Mouse (Mus musculus): ENCODE measurements at regions not wholly inside any gene's neighbourhood (a gene's known extent, or its start where the extent isn't known, plus 50 kb on each side); places are given as distances from the start of the nearest gene placed in this dataset.
A peak's percentile ranks its signal among the peaks of the same experiment; 100 is the strongest.

DNA sequence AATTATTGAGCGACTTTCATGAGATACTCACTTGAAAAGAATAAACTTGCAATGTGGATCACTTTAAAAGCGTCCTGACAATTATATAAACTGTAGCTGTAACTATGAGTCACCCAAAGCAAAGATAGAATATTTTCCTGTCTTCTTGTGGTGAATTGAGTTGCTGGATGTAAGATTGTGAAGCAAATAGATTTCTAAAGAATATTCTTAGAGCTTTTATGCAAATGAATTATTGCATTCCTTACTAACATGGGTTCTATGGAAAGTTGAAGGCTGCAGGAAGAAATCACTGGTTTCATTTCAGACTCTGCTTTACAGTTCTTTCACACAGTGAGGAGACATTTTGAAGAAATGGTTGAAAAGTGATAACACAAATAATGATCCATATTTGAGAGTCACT, 656.8 kb downstream of the Htr1a start:
- no peaks in the 10 kb centered on the region for H3K9me3 ChIP-seq (ENCODE audit: low read depth, low read length)
- H3K9ac ChIP-seq = no peak overlapping the region
- H3K4me1 ChIP-seq (ENCODE audit: insufficient read depth) = no peaks in the 10 kb centered on the region
- H3K4me3 ChIP-seq (ENCODE audit: low read depth, low read length) = no peak overlapping the region
- WGBS = 67% methylated on average over 2 of the region's 2 CpGs
- no peaks in the 10 kb centered on the region for H3K27me3 ChIP-seq (ENCODE audit: insufficient read depth, low read length)
- H3K36me3 ChIP-seq (ENCODE audit: insufficient read depth) = no peaks in the 10 kb centered on the region
- ATAC-seq (ENCODE audit: insufficient read depth) (no peak), DNase-seq (no peak)
- TF ChIP-seq CTCF (IDR thresholded peaks at IDR 0.05; ENCODE audit: low read depth) = no peak
- H3K27ac ChIP-seq (ENCODE audit: low read depth) = no peak overlapping the region
- H3K4me2 ChIP-seq = no peak overlapping the region

DNA sequence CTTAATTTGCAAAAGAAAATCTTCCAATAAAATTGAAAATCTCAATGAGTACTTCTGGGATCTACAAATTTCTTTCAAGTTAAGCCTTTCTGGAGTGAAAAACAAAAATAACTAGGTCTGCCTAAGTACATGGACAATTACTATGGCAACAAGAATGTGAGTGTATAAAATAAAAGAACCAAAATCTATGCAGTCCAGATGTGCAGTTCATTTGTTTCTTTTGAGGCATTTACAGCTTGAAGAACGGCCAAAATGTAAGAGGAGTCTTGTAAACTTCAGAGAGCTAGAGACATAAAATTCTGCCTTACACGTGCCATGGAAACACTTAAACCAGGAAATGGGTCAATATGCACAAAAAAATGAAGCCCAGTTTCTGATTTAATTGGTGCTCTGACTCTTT, 698.7 kb downstream of the Htr1a start:
- no peak overlapping the region for H3K9ac ChIP-seq
- DNase-seq (peak; percentile 0), ATAC-seq (ENCODE audit: insufficient read depth) (no peak)
- no peaks in the 10 kb centered on the region for H3K9me3 ChIP-seq (ENCODE audit: low read depth, low read length)
- WGBS = 55% methylated on average over 2 of the region's 2 CpGs
- no peak overlapping the region for H3K4me3 ChIP-seq (ENCODE audit: low read depth, low read length)
- TF ChIP-seq CTCF (IDR thresholded peaks at IDR 0.05; ENCODE audit: low read depth) = no peak
- no peaks in the 10 kb centered on the region for H3K27me3 ChIP-seq (ENCODE audit: insufficient read depth, low read length)
- H3K27ac ChIP-seq (ENCODE audit: low read depth) = no peak overlapping the region
- no peak overlapping the region for H3K4me2 ChIP-seq
- H3K36me3 ChIP-seq (ENCODE audit: insufficient read depth) = no peaks in the 10 kb centered on the region
- H3K4me1 ChIP-seq (ENCODE audit: insufficient read depth) = no peaks in the 10 kb centered on the region

DNA sequence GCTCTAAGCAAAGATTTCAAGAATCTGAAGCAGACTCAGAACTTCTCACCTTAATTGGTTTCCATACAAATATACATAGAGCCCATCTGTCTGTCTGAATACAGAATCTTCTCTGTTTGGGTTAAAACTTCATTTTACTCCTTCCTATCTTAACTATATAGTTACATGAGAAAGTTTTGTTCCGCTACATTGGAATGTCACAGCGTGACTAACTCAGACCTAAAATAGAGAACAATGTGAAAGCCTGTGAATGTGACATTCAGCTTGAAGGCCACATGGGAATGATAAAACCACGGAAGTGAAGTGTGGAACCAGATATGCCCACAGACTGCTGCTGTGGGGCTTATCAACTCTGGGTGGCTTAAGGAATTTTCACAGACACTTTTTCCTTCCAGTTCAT, 722.9 kb downstream of the Htr1a start:
- no peak overlapping the region for H3K4me2 ChIP-seq
- no peaks in the 10 kb centered on the region for H3K4me1 ChIP-seq (ENCODE audit: insufficient read depth)
- no peaks in the 10 kb centered on the region for H3K9me3 ChIP-seq (ENCODE audit: low read depth, low read length)
- DNase-seq = no peak
- H3K4me3 ChIP-seq (ENCODE audit: low read depth, low read length) = no peak overlapping the region
- no peak overlapping the region for H3K27ac ChIP-seq (ENCODE audit: low read depth)
- no peak for ATAC-seq (ENCODE audit: insufficient read depth)
- no peaks in the 10 kb centered on the region for H3K27me3 ChIP-seq (ENCODE audit: insufficient read depth, low read length)
- no peak overlapping the region for H3K9ac ChIP-seq
- no peaks in the 10 kb centered on the region for H3K36me3 ChIP-seq (ENCODE audit: insufficient read depth)
- 76% methylated on average over 3 of the region's 3 CpGs for WGBS
- no peak for TF ChIP-seq CTCF (IDR thresholded peaks at IDR 0.05; ENCODE audit: low read depth)

DNA sequence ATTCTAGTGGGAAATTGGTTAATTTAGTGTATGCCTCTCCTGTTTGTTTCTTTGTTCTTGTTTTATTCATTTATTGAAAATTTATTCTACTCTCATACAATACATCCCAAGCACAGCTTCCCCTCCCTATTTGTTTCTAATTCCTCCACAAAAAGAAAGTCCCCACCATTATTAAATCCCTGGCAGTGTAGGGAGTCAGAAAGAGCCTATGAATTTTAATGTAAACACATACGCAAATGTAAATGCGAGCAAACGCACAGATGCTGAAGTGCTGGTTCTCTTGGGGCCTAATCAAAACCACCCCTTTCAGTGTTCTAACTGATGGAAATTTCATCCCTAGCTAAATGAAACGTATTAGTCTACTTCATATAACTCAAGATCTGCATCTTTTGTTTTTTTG, 729.9 kb downstream of the Htr1a start:
- no peak overlapping the region for H3K27ac ChIP-seq (ENCODE audit: low read depth)
- H3K9me3 ChIP-seq (ENCODE audit: low read depth, low read length) = no peaks in the 10 kb centered on the region
- 75% methylated on average over 4 of the region's 4 CpGs for WGBS
- no peak overlapping the region for H3K4me2 ChIP-seq
- H3K9ac ChIP-seq = no peak overlapping the region
- no peaks in the 10 kb centered on the region for H3K36me3 ChIP-seq (ENCODE audit: insufficient read depth)
- TF ChIP-seq CTCF (IDR thresholded peaks at IDR 0.05; ENCODE audit: low read depth) = no peak
- H3K4me3 ChIP-seq (ENCODE audit: low read depth, low read length) = no peak overlapping the region
- H3K4me1 ChIP-seq (ENCODE audit: insufficient read depth) = no peaks in the 10 kb centered on the region
- no peak for DNase-seq
- ATAC-seq (ENCODE audit: insufficient read depth) = no peak
- H3K27me3 ChIP-seq (ENCODE audit: insufficient read depth, low read length) = no peaks in the 10 kb centered on the region

DNA sequence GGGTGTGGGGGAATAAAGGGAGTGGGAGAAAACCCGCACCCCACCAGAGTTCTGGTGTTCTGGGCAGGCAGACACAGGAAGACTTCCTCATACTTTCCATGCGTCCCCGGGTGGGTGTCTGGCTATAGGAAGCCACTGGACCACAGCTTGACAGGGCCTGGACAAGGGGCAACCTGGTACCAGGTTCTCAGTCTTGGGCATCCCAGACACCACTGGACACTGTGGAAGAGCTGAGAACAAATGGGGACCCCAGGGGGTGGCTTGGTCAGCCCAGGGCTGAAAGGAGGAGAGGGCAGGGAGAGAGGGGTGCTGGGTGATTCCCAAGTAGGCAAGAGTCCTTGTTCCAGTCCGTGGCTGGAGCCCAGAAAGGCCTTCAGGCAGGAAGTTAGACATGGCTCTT, 730.9 kb downstream of the Htr1a start:
- Histone ChIP-seq H3K4me3 (ENCODE audit: low read depth, low read length) (no peak overlapping the region), H3K9me3 (ENCODE audit: low read depth, low read length) (no peaks in the 10 kb centered on the region), H3K27me3 (ENCODE audit: insufficient read depth, low read length) (no peaks in the 10 kb centered on the region), H3K4me1 (ENCODE audit: insufficient read depth) (no peaks in the 10 kb centered on the region), H3K36me3 (ENCODE audit: insufficient read depth) (no peaks in the 10 kb centered on the region), H3K9ac (no peak overlapping the region), H3K27ac (ENCODE audit: low read depth) (no peak overlapping the region), H3K4me2 (no peak overlapping the region)
- no peak for TF ChIP-seq CTCF (IDR thresholded peaks at IDR 0.05; ENCODE audit: low read depth)
- 80% methylated on average over 4 of the region's 4 CpGs for WGBS
- ATAC-seq (ENCODE audit: insufficient read depth) (no peak), DNase-seq (no peak)

DNA sequence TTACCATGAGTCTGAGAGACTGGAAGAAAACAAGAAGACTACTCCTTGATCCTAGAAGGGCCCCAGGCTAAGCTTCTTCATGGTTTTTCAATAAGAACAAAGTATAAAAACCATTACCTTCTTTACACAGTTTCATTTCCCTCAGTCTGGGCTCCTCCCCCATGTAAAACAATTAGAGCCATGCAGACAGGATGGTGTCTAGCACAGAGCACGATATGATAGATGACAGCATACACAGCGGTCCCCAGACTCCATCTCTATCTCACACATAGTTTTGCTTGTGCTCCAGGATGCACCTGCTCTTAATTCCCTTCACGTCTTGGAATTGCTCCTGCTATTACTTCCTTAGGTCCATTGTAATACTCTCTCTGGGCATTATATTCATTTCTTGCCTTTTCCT, 737.3 kb downstream of the Htr1a start:
- no peak for ATAC-seq (ENCODE audit: insufficient read depth)
- Histone ChIP-seq H3K4me3 (ENCODE audit: low read depth, low read length) (no peak overlapping the region), H3K9me3 (ENCODE audit: low read depth, low read length) (no peaks in the 10 kb centered on the region), H3K36me3 (ENCODE audit: insufficient read depth) (no peaks in the 10 kb centered on the region), H3K4me1 (ENCODE audit: insufficient read depth) (no peaks in the 10 kb centered on the region), H3K9ac (no peak overlapping the region), H3K27me3 (ENCODE audit: insufficient read depth, low read length) (no peaks in the 10 kb centered on the region), H3K4me2 (no peak overlapping the region), H3K27ac (ENCODE audit: low read depth) (no peak overlapping the region)
- TF ChIP-seq CTCF (IDR thresholded peaks at IDR 0.05; ENCODE audit: low read depth) = no peak
- no peak for DNase-seq
- 60% methylated on average over 3 of the region's 3 CpGs for WGBS
